Mouse (Mus musculus) liver, embryonic 16.5 days (tissue): Measurements from ENCODE around the gene Zfp691. TPM values are rescaled to one million over a fixed set of nuclear protein-coding genes. Genes with fewer than 3 reads are reported as not detected.

Experiments used
- ATAC-seq: fragments of 200-750 bp; cut with Nextera tagmentation; 2 replicates; pipeline ENCODE4 v1.8.0; 2017; ENCODE audit warnings: low read depth, mild to moderate bottlenecking, moderate number of reproducible peaks, moderate library complexity
- H3K27ac ChIP-seq: fragments of 300-500 bp; sonication (generic); 2 replicates; pipeline ENCODE4 v1.5.1; 2014; ENCODE audit warnings: mild to moderate bottlenecking, low read length
- H3K27me3 ChIP-seq: fragments of 300-500 bp; sonication (generic); 2 replicates; pipeline ENCODE4 v1.6.1; 2014; ENCODE audit warnings: low read depth, low read length, mixed read lengths; ENCODE audit not compliant: control insufficient read depth, insufficient read depth
- H3K36me3 ChIP-seq: fragments of 300-500 bp; sonication (generic); 2 replicates; pipeline ENCODE4 v1.6.1; 2014; ENCODE audit warnings: mild to moderate bottlenecking; ENCODE audit not compliant: control insufficient read depth, insufficient read depth
- H3K4me1 ChIP-seq: fragments of 300-500 bp; sonication (generic); 2 replicates; pipeline ENCODE4 v1.6.1; 2014; ENCODE audit warnings: low read depth, low read length, mixed read lengths; ENCODE audit not compliant: control insufficient read depth
- H3K4me2 ChIP-seq: fragments of 300-500 bp; sonication (generic); 2 replicates; pipeline ENCODE4 v1.6.1; 2014; ENCODE audit warnings: low read depth, low read length, mixed read lengths
- H3K4me3 ChIP-seq: fragments of 300-500 bp; sonication (generic); 2 replicates; pipeline ENCODE4 v1.5.1; 2014; ENCODE audit warnings: low read depth, mild to moderate bottlenecking, low read length
- H3K9ac ChIP-seq: fragments of 300-500 bp; sonication (generic); 2 replicates; pipeline ENCODE4 v1.6.1; 2014; ENCODE audit warnings: low read depth, low read length
- H3K9me3 ChIP-seq: fragments of 300-500 bp; sonication (generic); replicated peaks from 2 replicates; pipeline ENCODE4 v1.6.1; 2016; ENCODE audit warnings: low read length; ENCODE audit not compliant: control insufficient read depth
- WGBS: fragments of 180-500 bp; shearing (Covaris S2); extraction: QIAGEN DNeasy Blood & Tissue Kit; methylation state at CpG from one replicate; pipeline ENCODE4 v1.1.7; 2014; ENCODE audit not compliant: insufficient replicate concordance; 5-methylcytosine and 5-hydroxymethylcytosine counted together
- microRNA counts: library from miRNA; unstranded; fragments of <30 nt; microRNA quantifications from one replicate; lab custom pipeline; 2016
- microRNA-seq: library from miRNA; unstranded; fragments of <30 nt; microRNA quantifications from one replicate; pipeline ENCODE4, GENCODE M21; 2016
- polyA plus RNA-seq: library from polyadenylated mRNA; unstranded; fragments of >200 nt; fragmentation: Nextera tagmentation; extraction: Ambion mirVana; gene quantifications from 2 replicates; pipeline ENCODE4 v1.2.1, GENCODE M21; 2015

Zfp691 gene
- polyA plus RNA-seq, 1 experiment from 2014 or later = 2.1 TPM

- no peaks in the 10 kb centered on the region for H3K27me3 ChIP-seq
- peaks cover 99% of the 10 kb centered on the region for H3K36me3 ChIP-seq
- peak overlapping the region; percentile 1 for H3K27ac ChIP-seq
- H3K9me3 ChIP-seq = no peaks in the 10 kb centered on the region
- no peak overlapping the region for H3K4me3 ChIP-seq
- WGBS = 40% methylated on average over 2 of the region's 2 CpGs
- peaks cover 82% of the 10 kb centered on the region for H3K4me1 ChIP-seq
- ATAC-seq = peak; percentile 9; the same call in 1 of the 2 replicates
- no peak overlapping the region for H3K9ac ChIP-seq
- H3K4me2 ChIP-seq = no peak overlapping the region; the same call in 1 of the 2 replicates
Measured at GRCm38 (mm10) chr4:119124771-119125273, 49.2 kb downstream of the Zfp691 start.

GRCm38 (mm10) chr4:119121249-119121648 lies 52.7 kb downstream of the Zfp691 start:
- no peak overlapping the region for H3K4me2 ChIP-seq
- ATAC-seq = peak; percentile 38
- peaks cover 97% of the 10 kb centered on the region for H3K36me3 ChIP-seq

GRCm38 (mm10) chr4:119120095-119120494 lies 53.9 kb downstream of the Zfp691 start:
- H3K27ac ChIP-seq = peak overlapping the region; percentile 35; the same call in 1 of the 2 replicates
- H3K36me3 ChIP-seq = peaks cover 98% of the 10 kb centered on the region
- 91% methylated on average over 6 of the region's 6 CpGs for WGBS
- peak overlapping the region; percentile 4; the same call in 1 of the 2 replicates for H3K4me2 ChIP-seq
- no peaks in the 10 kb centered on the region for H3K9me3 ChIP-seq
- H3K4me3 ChIP-seq = no peak overlapping the region
- ATAC-seq = no peak
- no peaks in the 10 kb centered on the region for H3K27me3 ChIP-seq
- H3K4me1 ChIP-seq = peaks cover 88% of the 10 kb centered on the region
- no peak overlapping the region for H3K9ac ChIP-seq

More at GRCm38 (mm10) chr4:119121249-119121648, 52.7 kb downstream of the Zfp691 start:
- H3K9me3 ChIP-seq = no peaks in the 10 kb centered on the region
- no peak overlapping the region for H3K27ac ChIP-seq
- WGBS = 22% methylated on average over 4 of the region's 4 CpGs
- H3K27me3 ChIP-seq = no peaks in the 10 kb centered on the region
- no peak overlapping the region for H3K4me3 ChIP-seq
- no peak overlapping the region for H3K9ac ChIP-seq
- H3K4me1 ChIP-seq = peaks cover 86% of the 10 kb centered on the region

MicroRNAs encoded within 50 kb of the gene (microRNA counts, 519-probe panel; counts per million panel counts)
- microRNA mmu-miR-1957 (lab: Ali Mortazavi, UCI) = 2,018 counts per million, percentile 27 among the panel's probes with 10 or more counts

Small RNAs within 50 kb of the gene (microRNA-seq; reads per million reads assigned to microRNA genes)
- gene Mir1957a = not detected

Other genes starting within 250 kb of the Zfp691 start
- not detected in 2 replicates for gene Olfr1328, start 235.6 kb downstream of the Zfp691 start, polyA plus RNA-seq
- gene Lao1, start 212.6 kb downstream of the Zfp691 start, polyA plus RNA-seq = not detected in 2 replicates
- gene Slc2a1, start 65.5 kb downstream of the Zfp691 start, polyA plus RNA-seq = 288 and 291 TPM in 2 replicates
- gene Ermap, start 15.8 kb upstream of the Zfp691 start, polyA plus RNA-seq = 359 and 361 TPM in 2 replicates
- gene Svbp, start 21.1 kb upstream of the Zfp691 start, polyA plus RNA-seq = 69.6 and 79.2 TPM in 2 replicates
- not detected in 2 replicates for gene Tmem269, start 44.0 kb upstream of the Zfp691 start, polyA plus RNA-seq
- 10.0 and 11.6 TPM in 2 replicates for gene AU022252, start 58.5 kb upstream of the Zfp691 start, polyA plus RNA-seq
- gene P3h1, start 58.7 kb upstream of the Zfp691 start, polyA plus RNA-seq = 6.7 and 9.0 TPM in 2 replicates
- gene Cldn19, start 81.2 kb upstream of the Zfp691 start, polyA plus RNA-seq = not detected in 2 replicates
- 150 and 152 TPM in 2 replicates for gene Ybx1, start 120.4 kb upstream of the Zfp691 start, polyA plus RNA-seq
- gene Ppih, start 146.4 kb upstream of the Zfp691 start, polyA plus RNA-seq = 37.7 and 45.8 TPM in 2 replicates
- gene Ccdc30, start 241.3 kb upstream of the Zfp691 start, polyA plus RNA-seq = 0.99 and 1.0 TPM in 2 replicates
- gene Ppcs, start 248.2 kb upstream of the Zfp691 start, polyA plus RNA-seq = 12.9 and 13.3 TPM in 2 replicates
- gene Zmynd12, start 248.6 kb upstream of the Zfp691 start, polyA plus RNA-seq = 0.14 and 0.31 TPM in 2 replicates